Mouse (Mus musculus) E14TG2a.4 (cell line): ENCODE results near the gene Igfbp4.

ENCODE experiments used
- CTCF ChIP-seq: conservative IDR thresholded peaks from 2 replicates; pipeline ENCODE4 v1.5.1; 2014; ENCODE audit warnings: low read length
- NANOG ChIP-seq: IDR thresholded peaks from 2 replicates; pipeline ENCODE4 v1.6.1; 2014; ENCODE audit warnings: borderline replicate concordance, low read length, mixed read lengths
- POU5F1 ChIP-seq: IDR thresholded peaks from 2 replicates; pipeline ENCODE4 v1.6.1; 2014; ENCODE audit warnings: low read length, borderline replicate concordance

DNA sequence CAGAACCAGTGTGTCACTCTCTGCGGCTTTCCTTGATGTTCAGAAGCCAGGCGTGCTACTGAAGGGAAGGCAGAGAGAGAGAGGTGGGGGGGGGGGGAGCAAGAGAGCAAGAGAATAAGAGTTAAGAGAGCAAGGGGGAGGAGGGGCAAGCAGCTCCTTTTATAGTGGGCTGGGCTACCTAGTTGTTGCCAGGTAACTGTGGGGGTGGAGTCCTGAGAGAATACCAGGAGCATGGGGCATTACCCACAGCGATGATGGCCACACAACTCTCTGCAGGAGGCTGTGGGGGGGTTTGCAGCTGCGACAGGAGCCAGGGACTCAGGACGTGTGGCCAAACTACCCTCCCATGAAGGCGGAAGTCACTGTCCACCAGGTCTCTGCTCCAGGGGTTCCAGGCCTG lies 15.2 kb upstream of the Igfbp4 start:
- no peak for TF ChIP-seq CTCF
- no peak for TF ChIP-seq NANOG
- no peak for TF ChIP-seq POU5F1
